Mouse (Mus musculus) embryo, embryonic 11.5 days (tissue): ENCODE data around the gene Cdipt.
A peak's percentile ranks its signal among the peaks of the same experiment; 100 is the strongest.

Source experiments
- DNase-seq: peaks from one replicate; pipeline ENCODE4 v3.0.0-alpha.2; 2012; ENCODE audit warnings: low read depth, low spot score

The Cdipt gene

DNA sequence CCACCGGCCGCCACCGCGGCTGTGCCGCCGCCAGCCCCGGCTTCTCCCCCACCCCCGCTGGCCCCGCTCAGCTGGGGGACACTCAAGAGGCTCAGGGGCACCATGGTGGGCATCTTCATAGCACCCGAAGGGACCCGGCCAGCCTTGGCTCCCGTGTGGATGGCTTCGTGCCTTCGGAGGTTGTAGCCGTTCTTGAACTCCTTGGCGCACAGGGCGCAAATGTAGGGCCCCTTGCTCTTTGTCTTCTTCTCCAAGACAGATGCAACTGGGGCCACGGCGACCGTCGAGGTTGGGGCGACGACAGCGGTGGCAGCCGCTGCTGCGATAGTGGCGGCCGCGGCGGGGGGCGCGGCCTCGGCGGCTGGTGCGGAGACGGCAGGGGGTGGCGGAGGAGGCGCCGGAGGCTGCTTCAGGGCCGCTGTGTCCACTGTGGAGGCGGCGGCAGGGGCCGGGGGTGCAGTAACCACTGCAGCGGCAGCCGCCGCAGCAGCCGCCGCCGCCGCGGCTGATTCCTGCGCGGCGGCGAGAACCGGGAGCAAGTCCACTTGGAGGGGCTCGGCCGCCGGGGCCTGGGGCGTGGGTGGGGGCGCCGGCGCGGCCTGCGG lies 49.9 kb downstream of the Cdipt start:
- peak; percentile 14 for DNase-seq

DNA sequence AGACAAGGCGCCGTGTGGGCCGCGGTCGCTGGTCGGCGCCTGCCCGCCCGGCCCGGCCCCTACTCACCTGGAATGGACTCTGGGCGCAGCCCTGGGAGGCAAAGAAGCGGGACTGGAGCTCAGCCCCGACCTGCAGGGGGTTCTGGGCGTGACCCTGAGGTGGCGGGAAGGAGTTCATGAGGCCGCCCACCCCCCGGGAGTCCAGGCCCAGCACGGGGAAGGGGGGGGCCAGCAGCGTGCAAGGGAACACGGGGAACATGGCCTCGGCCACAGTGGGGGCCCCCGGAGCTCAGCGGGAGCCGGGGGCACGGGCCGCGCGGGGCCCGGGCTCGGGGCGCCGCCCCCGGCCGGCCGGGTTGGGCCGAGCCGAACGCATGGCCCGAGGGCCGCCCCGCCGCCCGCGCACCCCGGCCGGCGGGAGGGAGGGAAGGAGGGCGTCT lies 50.5 kb downstream of the Cdipt start:
- peak; percentile 59 for DNase-seq

DNA sequence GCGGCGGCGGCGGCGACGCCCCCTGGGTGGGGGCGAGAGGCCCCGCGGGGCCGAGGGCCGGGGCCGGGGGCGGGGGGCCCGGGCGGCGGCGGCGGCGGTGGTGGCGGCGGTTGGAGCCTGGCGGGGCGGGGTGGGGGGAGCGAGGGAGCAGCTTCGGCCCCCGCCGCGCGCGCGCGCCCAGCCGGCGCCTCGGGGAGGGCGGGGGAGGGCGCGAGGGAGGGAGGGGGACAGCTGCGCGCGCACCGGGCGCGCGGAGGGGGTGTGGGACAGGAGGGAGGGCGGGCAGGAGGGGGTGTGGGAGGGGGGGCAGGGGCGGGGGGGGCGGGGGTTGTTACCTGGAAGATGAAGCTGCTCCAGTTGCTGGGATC lies 50.9 kb downstream of the Cdipt start:
- no peak for DNase-seq

DNA sequence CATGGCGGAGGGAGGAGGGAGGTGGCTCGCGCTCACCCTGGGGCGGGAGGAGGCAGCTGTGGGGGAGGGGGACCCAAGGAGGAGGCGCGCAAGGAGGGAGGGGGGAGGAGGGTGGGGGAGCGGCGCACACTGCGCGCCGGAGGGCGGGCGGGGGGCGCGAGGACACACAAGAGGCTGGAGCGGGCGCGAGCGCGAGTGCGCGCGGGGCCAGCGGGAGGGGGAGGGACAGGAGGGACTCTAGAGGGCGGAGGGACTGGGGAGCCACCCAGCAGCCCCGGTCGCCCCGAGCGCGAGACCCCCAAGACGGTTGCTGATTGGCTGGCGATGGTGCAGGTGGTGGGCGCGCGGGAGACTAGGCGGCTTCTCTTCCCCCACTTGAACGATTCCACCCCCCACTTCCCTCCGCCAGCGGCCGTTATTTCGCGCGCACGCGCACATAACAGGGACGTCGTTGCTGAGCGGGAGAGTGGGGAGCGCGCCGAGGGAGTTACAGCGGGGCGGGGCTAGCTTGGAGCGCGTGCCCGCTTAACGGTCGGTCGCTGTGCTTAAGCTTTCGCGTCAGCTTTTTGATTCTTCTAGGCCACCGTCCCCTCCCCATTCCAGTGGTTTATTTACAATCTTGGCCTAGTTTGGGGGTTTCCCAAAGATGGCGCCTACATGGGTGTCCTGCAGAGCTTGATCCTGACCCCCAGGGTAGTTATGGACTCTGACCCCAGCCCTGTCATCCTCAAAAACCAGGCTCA lies 51.4 kb downstream of the Cdipt start, which contains the start of gene Maz:
TSS of gene Maz (minus strand) at position 54 of the 743 bp plus-strand sequence.
- DNase-seq: peak; percentile 98

DNA sequence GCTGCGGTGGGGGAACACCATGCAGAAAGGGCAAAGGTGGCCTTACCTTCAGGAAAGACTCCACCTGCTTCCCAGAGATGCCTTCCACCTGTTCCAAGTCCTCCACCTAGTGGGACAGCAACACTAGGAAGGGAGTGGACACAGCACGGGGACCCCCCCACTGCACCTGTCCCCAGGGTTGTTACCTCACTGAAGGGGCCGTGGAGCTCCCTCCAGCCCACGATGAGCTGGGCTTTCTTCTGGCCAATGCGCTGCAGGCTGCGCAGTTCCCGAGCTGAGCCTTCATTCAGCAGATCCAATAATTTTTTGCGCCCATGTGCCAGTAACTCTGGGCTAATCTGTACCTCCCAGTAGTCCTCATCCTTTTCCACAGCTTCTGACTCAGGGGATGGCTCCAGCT lies 52.2 kb downstream of the Cdipt start:
- DNase-seq: no peak
